Comparison of ENCODE assay signal across 12 mouse cellular contexts in the genomic region with DNA sequence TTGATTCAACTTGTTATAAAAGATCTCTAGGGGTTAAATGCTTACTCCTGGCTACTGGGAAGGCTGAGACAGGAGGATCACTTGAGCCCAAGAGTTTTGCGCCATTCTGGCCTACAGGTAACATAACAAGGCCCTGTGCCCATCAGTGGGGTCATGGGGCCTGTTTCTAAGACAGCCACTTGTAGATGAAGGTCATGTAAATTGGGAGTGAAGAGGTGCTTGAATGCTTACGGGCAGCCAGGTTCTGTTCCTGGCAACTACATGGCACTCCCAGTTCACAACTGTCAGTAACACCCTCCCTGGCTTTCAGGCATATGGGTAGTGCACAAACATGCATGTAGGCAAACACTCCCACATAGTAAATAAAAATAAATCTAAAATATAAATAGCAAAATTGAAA. TPM values are rescaled to one million over a fixed set of nuclear protein-coding genes. Genes with fewer than 3 reads are reported as not detected.
DNase-seq lines count a peak whose midpoint lies in the region; ATAC-seq and TF ChIP-seq lines count a peak whose summit lies in the region.
"Had no signal": no experiment of that assay in that cellular context is flagged by ENCODE, and none has a peak within 500 bp of the region (broad histone marks: within the 10 kb centered on the region; RNA-seq: fewer than 3 reads in every experiment).

No protein-coding gene starts in this region.

- TF ChIP-seq CTCF in liver, adult 2 months (IDR thresholded peaks at IDR 0.05; ENCODE audit: low read depth, low read length): no peak
- no peak for TF ChIP-seq CTCF in liver, embryonic 14.5 days (IDR thresholded peaks at IDR 0.05; ENCODE audit: low read depth)

- DNase-seq in heart, adult 8-10 months (ENCODE audit: low spot score): no peak
- no peak for DNase-seq in liver, adult 2 months (ENCODE audit: extremely low read depth, low read depth, low spot score)
- no peak for DNase-seq in liver
- no peak for DNase-seq in liver, embryonic 14.5 days (ENCODE audit: low read depth in 3 of 3, low spot score in 3 of 3)
- no peak for DNase-seq in layer of hippocampus, postnatal 14 days (ENCODE audit: low spot score in 2 of 2)
- DNase-seq in cerebellum, adult 11 months: no peak
- DNase-seq: spleen, adult 18-20 months had no signal

- peaks cover 5% of the 10 kb centered on the region for H3K27me3 ChIP-seq in heart, embryonic 13.5 days (replicated peaks)
- H3K27me3 ChIP-seq in liver, adult 2 months (ENCODE audit: control insufficient read depth, insufficient read depth, low read length): no peaks in the 10 kb centered on the region
- peaks cover 3% of the 10 kb centered on the region; the same call in 1 of the 2 replicates for H3K27me3 ChIP-seq in embryonic facial prominence, embryonic 15.5 days
- no peaks in the 10 kb centered on the region for H3K27me3 ChIP-seq in liver, embryonic 14.5 days (ENCODE audit: control insufficient read depth, insufficient read depth, low read length)
- H3K27me3 ChIP-seq: midbrain, embryonic 13.5 days had no signal

- TF ChIP-seq EP300 in liver, embryonic 14.5 days (IDR thresholded peaks at IDR 0.05; ENCODE audit: low read depth): no peak

- no peak for TF ChIP-seq POLR2A in liver, adult 2 months (IDR thresholded peaks at IDR 0.05; ENCODE audit: extremely low read depth, insufficient read depth, low read length)

- no peak overlapping the region for H3K9ac ChIP-seq in heart, embryonic 13.5 days
- H3K9ac ChIP-seq in liver, adult 2 months (ENCODE audit: low read depth, low read length): 0 out of 2 replicates have a peak overlapping the region, but pooled peaks have one; percentile 18
- H3K9ac ChIP-seq in embryonic facial prominence, embryonic 15.5 days: no peak overlapping the region
- H3K9ac ChIP-seq in liver, embryonic 14.5 days (replicated peaks): no peak overlapping the region; the same call in 1 of the 2 replicates

- H3K4me2 ChIP-seq in heart, embryonic 13.5 days: peak overlapping the region; percentile 90; the same call in 1 of the 2 replicates
- H3K4me2 ChIP-seq in embryonic facial prominence, embryonic 15.5 days (replicated peaks): peak overlapping the region; percentile 86; the same call in 1 of the 2 replicates
- peak overlapping the region; percentile 94 for H3K4me2 ChIP-seq in liver, embryonic 14.5 days (ENCODE audit: low read depth)

- no peak for ATAC-seq in heart, embryonic 13.5 days (ENCODE audit: extremely low read depth, insufficient number of reproducible peaks, low FRiP score, low TSS enrichment)
- ATAC-seq in embryonic facial prominence, embryonic 15.5 days (ENCODE audit: insufficient number of reproducible peaks, low FRiP score, low TSS enrichment, low read depth): no peak
- ATAC-seq in liver, embryonic 14.5 days (ENCODE audit: insufficient read depth): no peak

- H3K9me3 ChIP-seq in heart, embryonic 13.5 days: no peaks in the 10 kb centered on the region
- H3K9me3 ChIP-seq in embryonic facial prominence, embryonic 15.5 days (replicated peaks): no peaks in the 10 kb centered on the region
- H3K9me3 ChIP-seq in liver, embryonic 14.5 days (ENCODE audit: control insufficient read depth, low read length): no peaks in the 10 kb centered on the region
- H3K9me3 ChIP-seq: heart, embryonic 12.5 days; midbrain, embryonic 13.5 days had no signal

- peaks cover 41% of the 10 kb centered on the region for H3K36me3 ChIP-seq in heart, embryonic 13.5 days
- H3K36me3 ChIP-seq in liver, adult 2 months (ENCODE audit: control insufficient read depth, insufficient read depth, low read length): peaks cover 25% of the 10 kb centered on the region
- H3K36me3 ChIP-seq in embryonic facial prominence, embryonic 15.5 days: peaks cover 38% of the 10 kb centered on the region
- H3K36me3 ChIP-seq in liver, embryonic 14.5 days (replicated peaks; ENCODE audit: control insufficient read depth, insufficient read depth, low read depth): peaks cover 14% of the 10 kb centered on the region

- peaks cover 20% of the 10 kb centered on the region for H3K4me1 ChIP-seq in heart, embryonic 13.5 days
- H3K4me1 ChIP-seq in liver, adult 2 months (ENCODE audit: control insufficient read depth, insufficient read depth, low read length): peaks cover 22% of the 10 kb centered on the region
- peaks cover 21% of the 10 kb centered on the region for H3K4me1 ChIP-seq in embryonic facial prominence, embryonic 15.5 days
- peaks cover 5 to 12% of the 10 kb centered on the region in 2 experiments for H3K4me1 ChIP-seq in liver, embryonic 14.5 days (replicated peaks; ENCODE audit: control insufficient read depth in 2 of 2, insufficient read depth in 2 of 2, low read length in 1 of 2)

- H3K4me3 ChIP-seq in heart, embryonic 13.5 days: no peak overlapping the region
- peak overlapping the region; percentile 12; the same call in 1 of the 2 replicates for H3K4me3 ChIP-seq in liver, adult 2 months (ENCODE audit: insufficient read depth, low read depth, low read length)
- H3K4me3 ChIP-seq in embryonic facial prominence, embryonic 15.5 days (replicated peaks): no peak overlapping the region
- peak overlapping the region in 1 of 2 experiments; percentile 87; a peak in 2 of 4 replicates for H3K4me3 ChIP-seq in liver, embryonic 14.5 days (ENCODE audit: insufficient read depth in 1 of 2, low read depth in 2 of 2, low read length in 2 of 2)

- H3K79me2 ChIP-seq in liver, adult 2 months (ENCODE audit: control insufficient read depth, insufficient read depth, low read length): no peaks in the 10 kb centered on the region; the same call in 1 of the 2 replicates

- H3K27ac ChIP-seq in heart, embryonic 13.5 days (replicated peaks): no peak overlapping the region
- H3K27ac ChIP-seq in liver, adult 2 months (replicated peaks; ENCODE audit: insufficient read depth, low read depth, low read length): peak overlapping the region; percentile 23
- H3K27ac ChIP-seq in embryonic facial prominence, embryonic 15.5 days (replicated peaks): no peak overlapping the region
- no peak overlapping the region for H3K27ac ChIP-seq in liver, embryonic 14.5 days

- 71% methylated on average over 2 of the region's 2 CpGs for WGBS in heart, embryonic 13.5 days
- 35% methylated on average over 2 of the region's 2 CpGs for WGBS in liver, adult 2 months
- 91% methylated on average over 2 of the region's 2 CpGs for WGBS in embryonic facial prominence, embryonic 15.5 days
- WGBS in liver, embryonic 14.5 days (ENCODE audit: insufficient replicate concordance): 86% methylated on average over 2 of the region's 2 CpGs

RNA-seq across cellular contexts. Expression of a gene that starts 5.5 kb away (rescaled TPM):
- polyA plus RNA-seq in heart, embryonic 13.5 days (2015; fragmentation: Nextera tagmentation; extraction: Ambion mirVana): 3.9 and 4.7 TPM in 2 replicates
- total RNA-seq in heart, adult 8-10 months (2022): under 1 TPM; 0.37 to 0.97 (median 0.60) TPM
- 0.60 and 0.74 TPM in 2 replicates for total RNA-seq in liver, adult 2 months (2014; rRNA removed)
- polyA plus RNA-seq in liver, adult 2 months (2012; rRNA removed): 0.28 and 0.34 TPM in 2 replicates
- 32.1 and 34.0 TPM in 2 replicates for polyA plus RNA-seq in embryonic facial prominence, embryonic 15.5 days (2015; fragmentation: Nextera tagmentation; extraction: Ambion mirVana)
- polyA plus RNA-seq in liver, embryonic 14.5 days (2012; rRNA removed): 2.9 and 4.2 TPM in 2 replicates
- 5.1 and 5.4 TPM in 2 replicates for polyA plus RNA-seq in liver, embryonic 14.5 days (2014; fragmentation: Nextera tagmentation; extraction: Ambion mirVana)
- total RNA-seq in layer of hippocampus, postnatal 14 days (2021): 10 to 100 TPM; 24.6 to 26.9 TPM

RNA-seq across cellular contexts. Expression of a gene that starts 9.2 kb away (rescaled TPM):
- 79.6 and 90.0 TPM in 2 replicates for polyA plus RNA-seq in heart, embryonic 13.5 days (2015; fragmentation: Nextera tagmentation; extraction: Ambion mirVana)
- 10 to 100 TPM; 82.1 to 97.6 (median 89.6) TPM for total RNA-seq in heart, adult 8-10 months (2022)
- 62.0 and 91.0 TPM in 2 replicates for total RNA-seq in liver, adult 2 months (2014; rRNA removed)
- 279 and 433 TPM in 2 replicates for polyA plus RNA-seq in liver, adult 2 months (2012; rRNA removed)
- polyA plus RNA-seq in embryonic facial prominence, embryonic 15.5 days (2015; fragmentation: Nextera tagmentation; extraction: Ambion mirVana): 125 and 130 TPM in 2 replicates
- 89.2 and 95.2 TPM in 2 replicates for polyA plus RNA-seq in liver, embryonic 14.5 days (2012; rRNA removed)
- polyA plus RNA-seq in liver, embryonic 14.5 days (2014; fragmentation: Nextera tagmentation; extraction: Ambion mirVana): 53.8 and 59.6 TPM in 2 replicates
- total RNA-seq in layer of hippocampus, postnatal 14 days (2021): 100 to 1,000 TPM; 129 to 131 TPM

RNA-seq across cellular contexts. Expression of a gene that starts 17.5 kb away (rescaled TPM):
- 0.06 and 0.16 TPM in 2 replicates for polyA plus RNA-seq in heart, embryonic 13.5 days (2015; fragmentation: Nextera tagmentation; extraction: Ambion mirVana)
- total RNA-seq in heart, adult 8-10 months (2022): 1 to 10 TPM in 1 of 4 experiments, under 1 TPM in 3; 0.85 to 1.9 (median 0.91) TPM
- under 0.01 and 0.07 TPM in 2 replicates for total RNA-seq in liver, adult 2 months (2014; rRNA removed)
- 0.06 TPM in 1 of 2 replicates, not detected in the other for polyA plus RNA-seq in liver, adult 2 months (2012; rRNA removed)
- 0.08 TPM in 1 of 2 replicates, not detected in the other for polyA plus RNA-seq in embryonic facial prominence, embryonic 15.5 days (2015; fragmentation: Nextera tagmentation; extraction: Ambion mirVana)
- 0.01 TPM in 2 replicates for polyA plus RNA-seq in liver, embryonic 14.5 days (2012; rRNA removed)
- polyA plus RNA-seq in liver, embryonic 14.5 days (2014; fragmentation: Nextera tagmentation; extraction: Ambion mirVana): 0.09 TPM in 1 of 2 replicates, not detected in the other
- under 1 TPM in 1 of 2 experiments, not detected in 1; 0.17 TPM for total RNA-seq in layer of hippocampus, postnatal 14 days (2021)
- polyA plus RNA-seq: forebrain, embryonic 16.5 days; midbrain, embryonic 13.5 days had no signal

RNA-seq across cellular contexts. Expression of a gene that starts 29.7 kb away (rescaled TPM):
- 10.2 and 11.7 TPM in 2 replicates for polyA plus RNA-seq in heart, embryonic 13.5 days (2015; fragmentation: Nextera tagmentation; extraction: Ambion mirVana)
- total RNA-seq in heart, adult 8-10 months (2022): 10 to 100 TPM; 23.8 to 31.8 (median 26.6) TPM
- 288 and 405 TPM in 2 replicates for total RNA-seq in liver, adult 2 months (2014; rRNA removed)
- polyA plus RNA-seq in liver, adult 2 months (2012; rRNA removed): 650 and 735 TPM in 2 replicates
- polyA plus RNA-seq in embryonic facial prominence, embryonic 15.5 days (2015; fragmentation: Nextera tagmentation; extraction: Ambion mirVana): 23.8 and 25.6 TPM in 2 replicates
- 30.3 and 31.1 TPM in 2 replicates for polyA plus RNA-seq in liver, embryonic 14.5 days (2012; rRNA removed)
- polyA plus RNA-seq in liver, embryonic 14.5 days (2014; fragmentation: Nextera tagmentation; extraction: Ambion mirVana): 38.8 and 40.8 TPM in 2 replicates
- 10 to 100 TPM; 11.5 to 12.9 TPM for total RNA-seq in layer of hippocampus, postnatal 14 days (2021)

RNA-seq across cellular contexts. Expression of a gene that starts 37.7 kb away (rescaled TPM):
- 166 and 168 TPM in 2 replicates for polyA plus RNA-seq in heart, embryonic 13.5 days (2015; fragmentation: Nextera tagmentation; extraction: Ambion mirVana)
- total RNA-seq in heart, adult 8-10 months (2022): 10 to 100 TPM; 13.9 to 16.6 (median 16.0) TPM
- 17.6 and 17.8 TPM in 2 replicates for total RNA-seq in liver, adult 2 months (2014; rRNA removed)
- 27.8 and 31.5 TPM in 2 replicates for polyA plus RNA-seq in liver, adult 2 months (2012; rRNA removed)
- 244 and 254 TPM in 2 replicates for polyA plus RNA-seq in embryonic facial prominence, embryonic 15.5 days (2015; fragmentation: Nextera tagmentation; extraction: Ambion mirVana)
- polyA plus RNA-seq in liver, embryonic 14.5 days (2012; rRNA removed): 18.4 and 22.2 TPM in 2 replicates
- polyA plus RNA-seq in liver, embryonic 14.5 days (2014; fragmentation: Nextera tagmentation; extraction: Ambion mirVana): 21.3 and 23.2 TPM in 2 replicates
- total RNA-seq in layer of hippocampus, postnatal 14 days (2021): 1 to 10 TPM; 3.9 to 4.5 TPM
